Mouse (Mus musculus) brain, embryonic 14.5 days (tissue): ENCODE measurements at regions not wholly inside any gene's neighbourhood (a gene's known extent, or its start where the extent isn't known, plus 50 kb on each side); places are given as distances from the start of the nearest gene placed in this dataset.
A peak's percentile ranks its signal among the peaks of the same experiment; 100 is the strongest.

Experiments
- DNase-seq: peaks from one replicate; pipeline ENCODE4 v3.0.0-alpha.2; 2011; ENCODE audit warnings: low read depth
- CTCF ChIP-seq: fragments of 200-500 bp; IDR thresholded peaks from 2 replicates; pipeline ENCODE4 v1.5.1; 2012; ENCODE audit warnings: inconsistent platforms, mild to moderate bottlenecking, moderate library complexity, borderline replicate concordance; ENCODE audit not compliant: insufficient read depth, insufficient read length; ENCODE audit errors: extremely low read depth
- POLR2A ChIP-seq: fragments of 200-500 bp; IDR thresholded peaks from 2 replicates; pipeline ENCODE4 v1.6.1; 2012; ENCODE audit warnings: mild to moderate bottlenecking, inconsistent platforms, borderline replicate concordance; ENCODE audit not compliant: poor library complexity, insufficient read depth, insufficient read length, severe bottlenecking; ENCODE audit errors: extremely low read depth

DNA sequence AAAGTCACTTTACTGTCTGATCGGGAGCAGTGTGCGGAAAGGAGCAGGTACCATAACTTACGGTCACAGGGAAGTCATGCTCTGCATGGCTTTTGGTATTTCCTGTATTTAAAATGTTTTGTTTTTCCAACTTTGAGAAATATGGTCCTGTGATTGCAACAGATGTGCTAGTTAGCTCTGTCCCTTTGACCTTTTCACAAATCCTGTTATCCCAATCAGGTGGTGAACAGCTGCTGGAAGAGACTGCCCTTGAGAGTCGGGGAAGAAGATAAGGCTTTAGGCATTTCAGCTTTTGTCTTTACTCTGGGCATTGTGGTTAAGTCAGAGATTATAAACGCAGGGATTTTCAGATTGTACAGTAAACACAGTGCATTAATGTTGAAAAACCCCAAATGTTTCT lies 588.5 kb upstream of the Atp2b1 start:
- TF ChIP-seq CTCF (no peak), POLR2A (no peak)

DNA sequence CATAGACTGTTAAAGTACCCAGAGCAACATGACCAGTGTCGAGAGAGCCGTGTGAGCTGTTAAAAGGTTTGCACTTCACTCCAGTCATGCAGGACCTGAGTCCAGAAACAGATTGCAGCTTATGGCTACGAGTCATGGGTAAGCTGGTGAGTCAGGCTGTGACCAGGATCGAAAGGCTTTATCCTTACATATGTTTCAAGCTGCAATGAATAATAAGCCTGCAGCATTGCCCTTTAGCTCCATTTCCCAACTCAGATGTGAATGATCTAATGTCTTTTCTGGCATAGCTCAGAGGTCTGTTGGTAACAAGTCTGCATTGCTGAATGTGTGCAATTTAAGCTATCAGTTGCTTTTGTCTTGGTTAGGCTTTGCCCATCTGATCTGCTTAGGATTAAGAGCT lies 581.5 kb upstream of the Atp2b1 start:
- DNase-seq = peak; percentile 14
- no peak for TF ChIP-seq POLR2A
- no peak for TF ChIP-seq CTCF

More for the DNA sequence above, 588.5 kb upstream of the Atp2b1 start:
- no peak for DNase-seq

DNA sequence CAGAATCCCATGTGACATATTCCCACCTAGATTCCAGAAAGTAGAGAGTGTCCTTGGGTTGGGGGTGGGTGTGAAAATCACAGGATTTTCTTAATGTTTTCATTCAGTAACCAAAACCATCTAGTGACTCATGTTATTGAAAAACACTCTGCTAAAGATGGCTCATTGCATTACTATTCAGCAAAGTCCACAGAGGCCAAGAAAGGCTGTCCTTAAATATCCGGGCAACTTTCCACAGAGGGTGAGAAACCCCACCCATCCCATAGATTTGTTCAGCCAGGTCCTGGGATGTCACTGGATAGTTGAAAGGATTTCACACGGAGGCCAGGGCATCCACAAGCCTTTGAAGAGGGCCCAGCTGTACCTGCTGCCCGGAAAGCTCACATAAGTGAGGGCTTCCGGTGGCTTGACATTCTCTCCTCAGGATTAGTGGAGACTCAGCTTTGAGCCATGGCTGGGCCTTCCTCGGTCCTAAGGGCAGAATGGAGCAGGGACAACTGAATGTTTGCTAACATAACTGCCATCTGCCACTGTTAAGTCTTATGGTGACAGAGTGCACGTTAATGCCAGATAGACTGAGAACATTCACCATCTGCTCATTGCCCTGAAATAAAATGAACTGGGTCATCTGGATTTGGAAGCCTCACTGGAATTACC lies 580.7 kb upstream of the Atp2b1 start:
- no peak for TF ChIP-seq CTCF
- TF ChIP-seq POLR2A = no peak
- DNase-seq = peak; percentile 34

DNA sequence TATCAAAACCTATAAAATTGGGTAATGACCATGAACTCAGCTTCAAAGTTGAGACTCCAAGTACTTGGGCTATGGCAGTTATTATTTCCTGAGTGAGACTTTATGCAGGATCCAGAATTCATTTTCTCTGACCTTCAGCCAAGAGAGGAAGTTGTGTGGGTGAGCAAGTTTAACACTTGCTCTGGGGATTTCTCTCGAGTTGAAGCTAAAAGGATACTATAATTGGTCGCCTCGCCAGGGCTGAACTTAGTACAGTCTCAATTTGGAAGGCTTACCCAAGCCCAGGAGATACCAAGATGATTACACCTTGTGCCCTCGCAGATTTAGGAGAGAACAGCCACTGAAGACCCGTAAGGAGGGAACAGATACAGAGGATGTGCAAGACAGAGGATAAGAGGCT lies 570.4 kb upstream of the Atp2b1 start:
- no peak for DNase-seq
- no peak for TF ChIP-seq POLR2A
- no peak for TF ChIP-seq CTCF

DNA sequence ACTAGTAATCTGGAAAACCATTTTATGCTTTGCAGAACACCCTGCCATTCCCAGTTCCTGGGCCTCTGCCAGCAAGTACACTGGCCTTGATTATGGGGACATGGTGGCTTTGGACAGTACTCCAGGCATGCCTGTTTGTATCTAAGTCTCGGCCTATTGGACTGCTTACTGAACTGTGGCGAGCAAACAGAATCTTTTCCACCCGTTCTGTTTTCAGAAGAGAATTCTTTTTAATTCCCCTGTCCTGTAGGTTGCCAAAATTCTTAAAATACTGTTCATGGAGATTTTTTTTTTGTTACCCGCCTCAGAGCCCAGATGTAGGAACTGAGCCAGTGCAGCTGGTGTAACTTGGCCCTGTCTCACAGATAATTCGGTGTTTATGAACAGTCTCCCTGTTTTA lies 564.7 kb upstream of the Atp2b1 start:
- no peak for TF ChIP-seq POLR2A
- TF ChIP-seq CTCF = no peak
- peak; percentile 65 for DNase-seq

DNA sequence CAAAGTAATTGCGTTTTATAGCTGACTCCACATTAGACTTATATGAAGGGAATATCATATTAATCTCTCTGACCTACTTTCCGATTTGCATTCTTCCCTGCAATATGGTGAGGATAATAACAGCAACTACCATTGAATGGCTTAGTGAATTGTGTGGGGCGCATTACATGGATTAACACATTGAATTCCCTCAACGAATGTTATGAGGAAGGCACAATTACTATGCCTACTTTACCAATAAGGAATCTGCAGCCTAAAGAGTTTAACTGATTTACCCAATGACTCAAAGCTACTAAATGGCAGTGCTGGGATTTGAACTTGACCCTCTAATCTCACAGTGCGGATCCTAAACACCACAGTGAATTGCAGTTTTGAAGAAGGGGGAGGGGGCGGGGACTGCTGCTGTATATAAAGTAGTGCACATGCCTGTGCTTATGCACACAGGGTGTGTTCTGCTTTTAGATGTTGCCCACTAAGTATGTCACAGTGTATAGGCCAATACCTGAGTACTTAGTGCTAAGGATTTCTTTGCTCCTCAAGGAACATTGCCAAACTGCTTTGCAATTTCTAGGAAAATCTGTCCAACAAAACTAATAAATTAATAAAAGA lies 563.8 kb upstream of the Atp2b1 start:
- TF ChIP-seq POLR2A (no peak), CTCF (no peak)
- no peak for DNase-seq

DNA sequence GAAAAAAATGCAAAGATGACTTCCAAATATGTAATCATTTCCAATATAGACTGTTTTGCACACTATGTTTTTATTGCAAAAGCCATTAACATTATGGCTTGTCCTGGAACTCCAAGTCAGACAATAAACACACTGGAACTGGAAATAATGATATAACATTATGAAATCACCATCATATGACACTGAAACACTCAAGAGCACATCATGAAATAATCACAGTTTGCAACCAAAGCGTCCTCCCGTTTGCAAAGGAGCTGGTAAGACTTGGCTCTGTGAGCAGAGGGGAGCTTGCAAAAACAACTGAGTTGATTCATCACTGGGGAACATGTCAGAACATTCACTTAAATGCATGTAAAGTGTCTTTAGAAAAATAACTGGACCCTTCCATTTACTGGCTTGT lies 562.1 kb upstream of the Atp2b1 start:
- TF ChIP-seq POLR2A (no peak), CTCF (no peak)
- DNase-seq = no peak

DNA sequence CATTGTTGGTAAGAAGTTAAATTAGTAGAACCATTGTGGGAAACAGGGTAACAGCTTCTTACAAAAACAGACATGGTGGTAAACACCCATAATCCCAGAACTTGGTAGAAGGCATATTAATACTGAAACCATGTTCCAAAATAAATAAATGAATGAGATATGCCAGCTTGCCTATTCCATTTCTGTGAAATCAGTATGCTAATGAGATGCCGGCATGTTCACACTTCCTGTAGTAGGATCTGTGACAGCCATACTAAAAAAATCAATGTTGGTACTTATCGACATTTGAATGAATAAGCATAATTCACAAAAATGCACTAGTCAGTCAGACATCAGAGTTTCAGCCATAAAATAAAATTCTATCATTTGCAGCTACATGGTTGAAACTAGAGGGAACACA lies 559.7 kb upstream of the Atp2b1 start:
- TF ChIP-seq CTCF (no peak), POLR2A (no peak)
- peak; percentile 73 for DNase-seq

DNA sequence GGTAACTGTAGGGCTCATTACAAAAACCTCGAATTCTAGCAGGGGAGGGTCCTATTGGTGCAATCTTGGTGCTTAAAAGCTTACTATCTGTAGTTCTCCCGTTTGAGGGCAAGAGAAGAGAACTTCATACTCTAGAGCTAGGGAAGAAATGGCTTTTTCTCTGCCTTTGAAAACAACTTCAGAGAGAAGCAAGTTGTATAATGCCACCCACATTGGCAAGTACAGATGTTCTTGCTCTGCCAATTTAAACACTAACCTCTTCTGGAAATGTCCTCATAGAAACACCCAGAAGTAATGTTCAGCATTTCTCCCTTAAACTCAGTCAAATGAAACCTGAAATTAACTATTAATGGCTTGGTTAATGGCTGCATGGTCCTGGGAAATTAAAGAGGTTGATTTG lies 549.6 kb upstream of the Atp2b1 start:
- DNase-seq = no peak
- TF ChIP-seq POLR2A = no peak
- TF ChIP-seq CTCF = no peak

DNA sequence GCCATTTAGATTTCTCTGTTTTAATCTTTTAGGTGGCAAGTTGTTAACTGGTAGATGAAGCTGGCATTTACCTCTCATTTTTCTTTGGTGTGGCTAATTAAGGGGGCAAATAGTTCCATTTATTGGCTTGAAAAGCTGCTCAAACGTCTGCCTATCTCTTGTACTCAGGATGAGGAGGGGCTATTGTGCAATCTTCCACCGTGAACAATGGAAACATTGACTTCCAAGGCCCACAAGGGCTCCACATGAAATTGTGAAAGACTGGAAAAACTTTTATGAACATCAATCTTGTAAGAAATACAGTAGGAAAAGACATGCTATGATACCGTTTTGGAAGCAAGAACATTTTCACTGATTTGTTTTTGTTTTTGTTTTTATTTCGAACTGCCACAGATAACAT lies 541.6 kb upstream of the Atp2b1 start:
- no peak for DNase-seq
- TF ChIP-seq CTCF (no peak), POLR2A (no peak)

DNA sequence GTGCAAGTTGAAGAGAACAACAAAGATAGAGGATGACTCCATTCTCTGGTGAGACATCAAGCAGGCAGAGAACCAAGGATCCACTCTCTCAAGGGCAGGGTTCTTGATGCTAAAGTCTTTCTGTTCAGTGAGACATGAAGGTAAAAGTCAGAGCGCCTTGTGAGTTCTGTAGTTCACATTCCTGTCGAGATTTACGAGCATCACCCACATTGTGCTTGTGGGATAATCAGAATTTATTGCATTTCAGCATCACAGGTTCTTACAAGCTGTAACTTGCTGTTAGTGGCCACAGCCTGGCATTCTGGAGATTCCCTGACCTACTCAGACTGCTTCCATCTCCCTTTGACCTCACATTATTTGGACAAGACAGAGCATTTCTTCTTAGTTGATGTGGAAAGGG lies 540.9 kb upstream of the Atp2b1 start:
- TF ChIP-seq POLR2A (no peak), CTCF (no peak)

DNA sequence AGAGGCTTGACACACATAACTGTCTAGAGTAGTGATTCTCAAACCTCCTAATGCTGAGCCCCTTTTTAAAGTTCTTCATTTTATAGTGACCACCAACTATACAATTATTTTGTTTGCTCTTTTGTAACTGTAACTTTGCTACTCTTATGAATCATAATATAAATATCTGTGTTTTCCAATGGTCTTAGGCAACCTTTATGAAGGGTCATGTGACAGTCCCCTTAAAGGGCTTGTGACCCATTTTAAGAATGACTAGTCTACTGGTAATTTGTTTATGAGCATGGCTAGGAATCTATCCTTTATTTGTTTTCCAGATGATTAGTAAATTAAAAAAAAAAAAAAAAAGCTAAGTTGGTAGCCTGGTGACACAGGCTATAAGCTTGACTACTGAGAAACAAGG lies 539.5 kb upstream of the Atp2b1 start:
- no peak for DNase-seq
- TF ChIP-seq POLR2A (no peak), CTCF (no peak)

More for the DNA sequence above, 540.9 kb upstream of the Atp2b1 start:
- no peak for DNase-seq

DNA sequence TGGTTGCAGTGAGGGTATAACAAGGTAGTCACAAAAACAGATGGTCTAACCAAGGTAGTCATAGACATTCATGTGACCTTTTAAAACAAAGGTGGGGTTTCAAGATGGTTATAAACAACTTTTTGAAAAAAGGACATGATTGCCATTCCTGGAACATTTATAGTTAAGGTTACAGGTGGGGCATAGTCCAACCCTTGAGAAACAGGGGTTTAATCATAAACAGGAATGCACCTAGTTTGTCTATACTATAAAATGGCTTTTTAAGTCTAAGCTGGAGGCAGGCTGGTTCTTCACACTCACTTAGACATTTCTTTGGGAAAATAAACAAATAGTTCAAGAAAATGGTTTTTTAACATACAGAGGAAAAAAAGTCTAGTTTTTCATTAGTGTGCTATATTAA lies 525.7 kb upstream of the Atp2b1 start:
- no peak for DNase-seq
- TF ChIP-seq CTCF (no peak), POLR2A (no peak)

DNA sequence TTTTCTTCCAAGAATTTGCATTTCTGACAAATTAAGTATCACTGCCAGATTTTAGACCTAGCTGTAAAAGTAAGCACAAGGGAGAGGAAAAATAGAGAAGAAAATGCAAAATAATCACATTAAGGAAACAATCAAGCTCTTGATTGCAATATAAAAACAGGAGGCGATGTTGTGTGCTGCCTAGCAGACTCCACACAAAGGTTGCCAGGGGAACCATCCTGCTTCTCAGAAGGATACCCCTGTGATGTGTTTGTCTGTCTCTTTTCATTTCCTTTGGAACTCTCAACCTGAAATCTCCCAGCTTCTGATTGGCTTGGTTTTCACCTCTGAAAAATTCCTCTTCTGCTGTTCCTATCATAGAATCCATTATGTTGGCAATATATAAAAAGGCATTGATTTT lies 514.3 kb upstream of the Atp2b1 start:
- no peak for TF ChIP-seq POLR2A
- TF ChIP-seq CTCF = no peak
- peak; percentile 90 for DNase-seq
